Mouse (Mus musculus) frontal cortex, postnatal 36 days (tissue): Measurements from ENCODE around the gene Fcgbp.
A peak's percentile ranks its signal among the peaks of the same experiment; 100 is the strongest.
"Not testable (repeated sequence)": the region's sequence is repeated elsewhere in the genome, so short reads cannot be mapped to it uniquely, and the experiment has no call there.

Experiments used
- DNase-seq, 2 experiments: peaks; one replicate each; pipeline ENCODE4 v3.0.0; 2022; ENCODE audit warnings: low spot score in 2 of 2

Gene Fcgbp

GRCm38 (mm10) chr7:28070531-28071298, at the start of gene Fcgbp:
Gene Fcgbp (plus strand): TSS chr7:28071236.
- DNase-seq: no peak

- no peak for DNase-seq
Measured at GRCm38 (mm10) chr7:28044524-28044923, 26.5 kb upstream of the Fcgbp start.

- DNase-seq: peak; percentile 97 to 99
Measured at GRCm38 (mm10) chr7:28049476-28050409, 21.3 kb upstream of the Fcgbp start, which contains the start of gene Psmc4. Gene Psmc4 (minus strand): TSS chr7:28050101.

- DNase-seq: no peak
Measured at GRCm38 (mm10) chr7:28050584-28050983, 20.5 kb upstream of the Fcgbp start.

- no peak for DNase-seq
Measured at GRCm38 (mm10) chr7:28053046-28053930, 17.7 kb upstream of the Fcgbp start.

- no peak for DNase-seq
Measured at GRCm38 (mm10) chr7:28059972-28060371, 11.1 kb upstream of the Fcgbp start.

- no peak for DNase-seq
Measured at GRCm38 (mm10) chr7:28068661-28069060, 2.4 kb upstream of the Fcgbp start.

GRCm38 (mm10) chr7:28069546-28070172, 1.4 kb upstream of the Fcgbp start:
- DNase-seq: no peak

GRCm38 (mm10) chr7:28084215-28084614, 13.2 kb downstream of the Fcgbp start:
- DNase-seq: peak; percentile 30 to 56

- DNase-seq: no peak
Measured at GRCm38 (mm10) chr7:28086236-28086635, 15.2 kb downstream of the Fcgbp start.

- DNase-seq: no peak
Measured at GRCm38 (mm10) chr7:28093541-28093940, 22.5 kb downstream of the Fcgbp start.

GRCm38 (mm10) chr7:28099101-28099500, 28.1 kb downstream of the Fcgbp start:
- DNase-seq: no peak

- peak; percentile 8 to 22 for DNase-seq
Measured at GRCm38 (mm10) chr7:28100596-28101590, 29.9 kb downstream of the Fcgbp start.

GRCm38 (mm10) chr7:28102936-28103335, 31.9 kb downstream of the Fcgbp start:
- DNase-seq: not testable (repeated sequence)

- DNase-seq: no peak
Measured at GRCm38 (mm10) chr7:28104670-28105069, 33.6 kb downstream of the Fcgbp start.

GRCm38 (mm10) chr7:28106241-28106640, 35.2 kb downstream of the Fcgbp start:
- no peak for DNase-seq

GRCm38 (mm10) chr7:28114648-28115047, 43.6 kb downstream of the Fcgbp start:
- no peak for DNase-seq

- DNase-seq: no peak
Measured at GRCm38 (mm10) chr7:28129166-28129565, 58.1 kb downstream of the Fcgbp start, which contains the start of gene 9530053A07Rik. Gene 9530053A07Rik (plus strand): TSS chr7:28129466.

- DNase-seq: peak; percentile 31 to 46
Measured at GRCm38 (mm10) chr7:28137613-28138012, 66.6 kb downstream of the Fcgbp start.

GRCm38 (mm10) chr7:28148263-28148662, 77.2 kb downstream of the Fcgbp start:
- DNase-seq: peak; percentile 37 to 57
